Mouse (Mus musculus) liver, adult 2 months (tissue): ENCODE results near the gene 4930415O20Rik.

Source experiments
- CTCF ChIP-seq: fragments of 200-500 bp; IDR thresholded peaks from 2 replicates; pipeline ENCODE4 v1.5.1; 2011; ENCODE audit warnings: low read depth, low read length, control low read depth
- POLR2A ChIP-seq: fragments of 200-500 bp; IDR thresholded peaks from 2 replicates; pipeline ENCODE4 v1.6.1; 2011; ENCODE audit warnings: low read length, control low read depth; ENCODE audit not compliant: insufficient read depth; ENCODE audit errors: extremely low read depth

- TF ChIP-seq CTCF (no peak), POLR2A (no peak)
Measured at GRCm38 (mm10) chr15:98614971-98615370, 44.2 kb downstream of the 4930415O20Rik start.
